Mouse (Mus musculus): Measurements from ENCODE around the gene Plxnc1.

DNA sequence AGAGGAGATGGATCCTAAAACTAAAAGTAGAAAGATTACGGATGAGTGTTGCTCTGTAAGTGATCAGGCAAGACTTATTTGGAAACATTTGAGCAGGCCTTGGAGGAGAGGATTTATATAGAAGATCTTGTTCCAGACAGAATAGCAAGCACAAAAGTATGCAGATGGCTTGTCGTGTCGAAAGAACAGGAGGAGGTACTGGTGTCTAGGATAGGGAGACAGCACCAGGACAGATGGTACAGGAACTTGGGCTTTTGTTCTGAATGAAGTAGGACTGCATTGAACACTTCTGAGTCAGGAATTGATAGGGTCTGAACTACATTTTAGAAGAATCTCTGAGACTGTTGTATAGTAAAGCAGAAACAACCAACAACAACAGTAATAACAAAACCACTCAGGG is 167.1 kb downstream of the Plxnc1 start:
- TF ChIP-seq CTCF (conservative IDR thresholded peaks at IDR 0.05 in 1 of 2, IDR thresholded peaks at IDR 0.05 in 1 of 2; ENCODE audit: low read depth in 2 of 2, low read length in 2 of 2) (no peak), EP300 (IDR thresholded peaks at IDR 0.05; ENCODE audit: low read length) (no peak), BHLHE40 (IDR thresholded peaks at IDR 0.05; ENCODE audit: low read depth, low read length) (no peak), POLR2A (IDR thresholded peaks at IDR 0.05; ENCODE audit: low read depth, low read length) (no peak), TCF12 (IDR thresholded peaks at IDR 0.05; ENCODE audit: low read depth, low read length) (no peak), ZKSCAN1 (IDR thresholded peaks at IDR 0.05; ENCODE audit: borderline replicate concordance, low read depth, low read length) (no peak), CHD2 (IDR thresholded peaks at IDR 0.05; ENCODE audit: low read length) (no peak), USF2 (conservative IDR thresholded peaks at IDR 0.05; ENCODE audit: low read depth, low read length) (no peak)

Measured in CH12.LX (cell line).